Mouse (Mus musculus): ENCODE results near the gene Frmd4a. TPM values are rescaled to one million over a fixed set of nuclear protein-coding genes. Genes with fewer than 3 reads are reported as not detected.
"Not testable (repeated sequence)": the region's sequence is repeated elsewhere in the genome, so short reads cannot be mapped to it uniquely, and the experiment has no call there.

Gene Frmd4a
- polyA plus RNA-seq, 1 experiment from 2014 or later: 17.7 TPM

DNA sequence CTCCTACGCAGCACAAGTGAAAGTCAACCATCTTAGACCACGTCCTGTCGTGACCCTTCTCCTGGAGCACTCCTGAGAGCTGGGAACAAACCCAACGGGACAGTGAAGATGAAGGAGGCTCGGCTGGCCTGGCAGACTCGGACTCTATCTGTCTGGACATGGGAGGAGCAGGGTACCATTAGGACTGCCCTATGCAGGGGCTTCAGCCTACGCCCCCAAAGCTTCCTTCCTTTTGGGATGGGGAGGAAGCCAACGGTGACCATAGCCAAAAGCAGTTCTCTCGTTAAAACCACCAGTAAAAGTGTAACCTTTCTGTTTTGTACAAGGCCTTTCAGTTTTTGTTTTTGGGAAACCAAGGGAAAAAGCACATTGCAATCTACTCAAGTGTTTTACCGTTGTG is 594.2 kb downstream of the Frmd4a start:
- Histone ChIP-seq H3K4me1 (ENCODE audit: control insufficient read depth in 2 of 2, insufficient read depth in 2 of 2, low read length in 2 of 2) (peaks cover 2 to 3% of the 10 kb centered on the region in 2 experiments; a peak in 1 of 4 replicates), H3K36me3 (ENCODE audit: control insufficient read depth, insufficient read depth, low read length) (peaks cover 72% of the 10 kb centered on the region), H3K4me3 (ENCODE audit: control insufficient read depth in 1 of 2, insufficient read depth in 1 of 2, low read depth in 1 of 2, low read length in 2 of 2) (no peak overlapping the region), H3K9me3 (ENCODE audit: control insufficient read depth, low read length) (no peaks in the 10 kb centered on the region), H3K4me2 (ENCODE audit: low read length) (no peak overlapping the region), H3K27ac (replicated peaks in 1 of 2; ENCODE audit: control insufficient read depth in 1 of 2, insufficient read depth in 1 of 2, low read depth in 2 of 2, low read length in 2 of 2) (no peak overlapping the region), H3K9ac (ENCODE audit: low read length) (no peak overlapping the region), H3K27me3 (ENCODE audit: control insufficient read depth, insufficient read depth, low read length) (no peaks in the 10 kb centered on the region)
- ATAC-seq (ENCODE audit: insufficient number of reproducible peaks, insufficient read depth, low FRiP score, low read depth): no peak
- 85% methylated on average over 10 of the region's 10 CpGs for WGBS

GRCm38 (mm10) chr2:4614276-4614929 is 596.9 kb downstream of the Frmd4a start:
- not testable (repeated sequence) for H3K4me3 ChIP-seq (ENCODE audit: control insufficient read depth in 1 of 2, insufficient read depth in 1 of 2, low read depth in 1 of 2, low read length in 2 of 2); H3K4me1 ChIP-seq (ENCODE audit: control insufficient read depth in 2 of 2, insufficient read depth in 2 of 2, low read length in 2 of 2); H3K9me3 ChIP-seq (ENCODE audit: control insufficient read depth, low read length); H3K4me2 ChIP-seq (ENCODE audit: low read length); H3K9ac ChIP-seq (ENCODE audit: low read length); H3K27me3 ChIP-seq (ENCODE audit: control insufficient read depth, insufficient read depth, low read length)
- Histone ChIP-seq H3K36me3 (ENCODE audit: control insufficient read depth, insufficient read depth, low read length) (peaks cover 45% of the 10 kb centered on the region), H3K27ac (replicated peaks in 1 of 2; ENCODE audit: control insufficient read depth in 1 of 2, insufficient read depth in 1 of 2, low read depth in 2 of 2, low read length in 2 of 2) (peak overlapping the region in 1 of 2 experiments; percentile 44; a peak in 2 of 4 replicates)
- peak; percentile 66 for ATAC-seq (ENCODE audit: insufficient number of reproducible peaks, insufficient read depth, low FRiP score, low read depth)
- WGBS: 15% methylated on average over 6 of the region's 6 CpGs

- Histone ChIP-seq H3K9ac (ENCODE audit: low read length) (no peak overlapping the region), H3K36me3 (ENCODE audit: control insufficient read depth, insufficient read depth, low read length) (peaks cover 39% of the 10 kb centered on the region), H3K9me3 (ENCODE audit: control insufficient read depth, low read length) (no peaks in the 10 kb centered on the region), H3K4me3 (ENCODE audit: control insufficient read depth in 1 of 2, insufficient read depth in 1 of 2, low read depth in 1 of 2, low read length in 2 of 2) (no peak overlapping the region), H3K4me1 (ENCODE audit: control insufficient read depth in 2 of 2, insufficient read depth in 2 of 2, low read length in 2 of 2) (peaks cover 3 to 4% of the 10 kb centered on the region in 2 experiments; a peak in 2 of 4 replicates), H3K27me3 (ENCODE audit: control insufficient read depth, insufficient read depth, low read length) (no peaks in the 10 kb centered on the region), H3K27ac (replicated peaks in 1 of 2; ENCODE audit: control insufficient read depth in 1 of 2, insufficient read depth in 1 of 2, low read depth in 2 of 2, low read length in 2 of 2) (0 out of 4 replicates have a peak overlapping the region, but pooled peaks of 1 of the 2 experiments have one; percentile 9), H3K4me2 (ENCODE audit: low read length) (no peak overlapping the region)
- ATAC-seq (ENCODE audit: insufficient number of reproducible peaks, insufficient read depth, low FRiP score, low read depth): no peak
- WGBS: 81% methylated on average over 2 of the region's 2 CpGs
Measured at GRCm38 (mm10) chr2:4615014-4615546, 597.6 kb downstream of the Frmd4a start.

GRCm38 (mm10) chr2:4616995-4617394 is 599.5 kb downstream of the Frmd4a start:
- ATAC-seq (ENCODE audit: insufficient number of reproducible peaks, insufficient read depth, low FRiP score, low read depth): no peak
- Histone ChIP-seq H3K27me3 (ENCODE audit: control insufficient read depth, insufficient read depth, low read length) (no peaks in the 10 kb centered on the region), H3K4me1 (ENCODE audit: control insufficient read depth in 2 of 2, insufficient read depth in 2 of 2, low read length in 2 of 2) (peaks cover 3 to 4% of the 10 kb centered on the region in 2 experiments; a peak in 2 of 4 replicates), H3K9me3 (ENCODE audit: control insufficient read depth, low read length) (no peaks in the 10 kb centered on the region), H3K4me2 (ENCODE audit: low read length) (no peak overlapping the region), H3K36me3 (ENCODE audit: control insufficient read depth, insufficient read depth, low read length) (peaks cover 20% of the 10 kb centered on the region), H3K4me3 (ENCODE audit: control insufficient read depth in 1 of 2, insufficient read depth in 1 of 2, low read depth in 1 of 2, low read length in 2 of 2) (no peak overlapping the region), H3K9ac (ENCODE audit: low read length) (no peak overlapping the region), H3K27ac (replicated peaks in 1 of 2; ENCODE audit: control insufficient read depth in 1 of 2, insufficient read depth in 1 of 2, low read depth in 2 of 2, low read length in 2 of 2) (no peak overlapping the region)
- WGBS: 87% methylated on average over 4 of the region's 4 CpGs

DNA sequence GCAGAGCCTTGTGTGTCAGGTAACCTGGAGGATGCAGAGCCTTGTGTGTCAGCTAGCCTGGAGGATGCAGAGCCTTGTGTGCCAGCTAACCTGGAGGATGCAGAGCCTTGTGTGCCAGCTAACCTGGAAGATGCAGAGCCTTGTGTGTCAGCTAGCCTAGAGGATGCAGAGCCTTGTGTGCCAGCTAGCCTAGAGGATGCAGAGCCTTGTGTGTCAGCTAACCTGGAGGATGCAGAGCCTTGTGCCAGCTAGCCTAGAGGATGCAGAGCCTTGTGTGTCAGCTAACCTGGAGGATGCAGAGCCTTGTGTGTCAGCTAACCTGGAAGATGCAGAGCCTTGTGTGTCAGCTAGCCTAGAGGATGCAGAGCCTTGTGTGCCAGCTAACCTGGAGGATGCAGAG is 601.6 kb downstream of the Frmd4a start:
- peaks cover 21% of the 10 kb centered on the region for H3K36me3 ChIP-seq (ENCODE audit: control insufficient read depth, insufficient read depth, low read length)
- H3K27me3 ChIP-seq (ENCODE audit: control insufficient read depth, insufficient read depth, low read length); H3K4me2 ChIP-seq (ENCODE audit: low read length); H3K27ac ChIP-seq (replicated peaks in 1 of 2; ENCODE audit: control insufficient read depth in 1 of 2, insufficient read depth in 1 of 2, low read depth in 2 of 2, low read length in 2 of 2); ATAC-seq (ENCODE audit: insufficient number of reproducible peaks, insufficient read depth, low FRiP score, low read depth); H3K4me3 ChIP-seq (ENCODE audit: control insufficient read depth in 1 of 2, insufficient read depth in 1 of 2, low read depth in 1 of 2, low read length in 2 of 2); H3K9ac ChIP-seq (ENCODE audit: low read length); H3K9me3 ChIP-seq (ENCODE audit: control insufficient read depth, low read length); H3K4me1 ChIP-seq (ENCODE audit: control insufficient read depth in 2 of 2, insufficient read depth in 2 of 2, low read length in 2 of 2): not testable (repeated sequence)

- WGBS: 54% methylated on average over 6 of the region's 6 CpGs
- Histone ChIP-seq H3K9ac (ENCODE audit: low read length) (no peak overlapping the region), H3K27ac (replicated peaks in 1 of 2; ENCODE audit: control insufficient read depth in 1 of 2, insufficient read depth in 1 of 2, low read depth in 2 of 2, low read length in 2 of 2) (peak overlapping the region; percentile 17 to 72), H3K36me3 (ENCODE audit: control insufficient read depth, insufficient read depth, low read length) (peaks cover 26% of the 10 kb centered on the region), H3K4me1 (ENCODE audit: control insufficient read depth in 2 of 2, insufficient read depth in 2 of 2, low read length in 2 of 2) (peaks cover 0 to 2% of the 10 kb centered on the region in 2 experiments; a peak in 1 of 4 replicates), H3K27me3 (ENCODE audit: control insufficient read depth, insufficient read depth, low read length) (no peaks in the 10 kb centered on the region), H3K4me2 (ENCODE audit: low read length) (no peak overlapping the region), H3K9me3 (ENCODE audit: control insufficient read depth, low read length) (no peaks in the 10 kb centered on the region), H3K4me3 (ENCODE audit: control insufficient read depth in 1 of 2, insufficient read depth in 1 of 2, low read depth in 1 of 2, low read length in 2 of 2) (no peak overlapping the region)
- no peak; the same call in 1 of the 2 replicates for ATAC-seq (ENCODE audit: insufficient number of reproducible peaks, insufficient read depth, low FRiP score, low read depth)
Measured at GRCm38 (mm10) chr2:4619893-4620593, 602.5 kb downstream of the Frmd4a start.

GRCm38 (mm10) chr2:4620640-4621401 is 603.3 kb downstream of the Frmd4a start:
- H3K9ac ChIP-seq (ENCODE audit: low read length): no peak overlapping the region
- no peak overlapping the region for H3K4me3 ChIP-seq (ENCODE audit: control insufficient read depth in 1 of 2, insufficient read depth in 1 of 2, low read depth in 1 of 2, low read length in 2 of 2)
- H3K36me3 ChIP-seq (ENCODE audit: control insufficient read depth, insufficient read depth, low read length): peaks cover 26% of the 10 kb centered on the region
- H3K9me3 ChIP-seq (ENCODE audit: control insufficient read depth, low read length): no peaks in the 10 kb centered on the region
- H3K4me2 ChIP-seq (ENCODE audit: low read length): no peak overlapping the region
- ATAC-seq (ENCODE audit: insufficient number of reproducible peaks, insufficient read depth, low FRiP score, low read depth): no peak; the same call in 1 of the 2 replicates
- H3K27ac ChIP-seq (replicated peaks in 1 of 2; ENCODE audit: control insufficient read depth in 1 of 2, insufficient read depth in 1 of 2, low read depth in 2 of 2, low read length in 2 of 2): peak overlapping the region; percentile 72 to 78
- peaks cover 0 to 2% of the 10 kb centered on the region in 2 experiments; a peak in 1 of 4 replicates for H3K4me1 ChIP-seq (ENCODE audit: control insufficient read depth in 2 of 2, insufficient read depth in 2 of 2, low read length in 2 of 2)
- 67% methylated on average over 12 of the region's 12 CpGs for WGBS
- no peaks in the 10 kb centered on the region for H3K27me3 ChIP-seq (ENCODE audit: control insufficient read depth, insufficient read depth, low read length)
